Mouse (Mus musculus) induced T-regulatory cell, adult 2 months (primary cell): Measurements from ENCODE around the gene Btbd2.

Experiments
- DNase-seq: peaks from one replicate; pipeline ENCODE4 v3.0.0-alpha.2; 2012; ENCODE audit warnings: low read depth

The Btbd2 gene

GRCm38 (mm10) chr10:80606737-80607350, 50.0 kb downstream of the Btbd2 start:
- DNase-seq, result no peak

- peak; percentile 83 for DNase-seq
Measured at GRCm38 (mm10) chr10:80606306-80606705, 50.6 kb downstream of the Btbd2 start.

DNA sequence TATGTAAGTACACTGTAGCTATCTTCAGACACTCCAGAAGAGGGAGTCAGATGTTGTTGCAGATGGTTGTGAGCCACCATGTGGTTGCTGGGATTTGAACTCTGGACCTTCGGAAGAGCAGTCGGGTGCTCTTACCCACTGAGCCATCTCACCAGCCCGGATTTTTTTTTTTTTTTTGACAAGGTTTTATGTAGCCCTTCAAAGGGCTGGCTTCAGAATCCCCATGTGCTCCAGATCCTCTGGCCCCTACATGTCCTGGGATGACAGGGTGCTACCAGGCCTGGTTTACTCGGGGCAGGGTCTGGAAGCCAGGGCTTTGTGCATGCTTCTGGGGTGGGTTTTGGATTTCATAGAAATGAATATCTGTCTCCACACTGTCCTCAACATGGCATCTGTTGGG, 51.1 kb downstream of the Btbd2 start, which contains the start of gene Gm49322:
Gene Gm49322, plus strand, starts transcription at position 301 of the 400 bp plus-strand sequence.
- peak; percentile 9 for DNase-seq

- peak; percentile 32 for DNase-seq
Measured at GRCm38 (mm10) chr10:80604988-80605387, 51.9 kb downstream of the Btbd2 start.

GRCm38 (mm10) chr10:80604001-80604509, 52.8 kb downstream of the Btbd2 start:
- DNase-seq, result peak; percentile 62

DNA sequence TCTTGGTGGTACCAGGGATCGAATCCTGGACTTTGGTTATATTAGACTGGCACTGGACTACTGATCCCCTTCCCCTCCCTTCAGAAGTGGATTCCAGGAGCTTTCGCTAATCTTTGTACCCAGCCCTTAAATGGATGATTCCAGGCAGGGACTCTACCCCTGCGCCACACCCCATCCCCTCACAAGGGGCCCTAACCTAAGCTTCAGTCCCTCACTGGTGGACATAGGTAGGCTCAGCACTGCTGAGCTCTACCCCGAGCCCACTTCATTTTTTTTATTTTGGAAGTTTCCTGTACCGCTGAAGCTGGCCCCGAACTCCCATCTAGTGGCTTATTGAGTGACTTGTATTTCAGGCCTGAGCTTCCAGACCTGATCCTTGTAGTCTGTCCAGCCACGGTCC, 53.5 kb downstream of the Btbd2 start:
- DNase-seq, result no peak

DNA sequence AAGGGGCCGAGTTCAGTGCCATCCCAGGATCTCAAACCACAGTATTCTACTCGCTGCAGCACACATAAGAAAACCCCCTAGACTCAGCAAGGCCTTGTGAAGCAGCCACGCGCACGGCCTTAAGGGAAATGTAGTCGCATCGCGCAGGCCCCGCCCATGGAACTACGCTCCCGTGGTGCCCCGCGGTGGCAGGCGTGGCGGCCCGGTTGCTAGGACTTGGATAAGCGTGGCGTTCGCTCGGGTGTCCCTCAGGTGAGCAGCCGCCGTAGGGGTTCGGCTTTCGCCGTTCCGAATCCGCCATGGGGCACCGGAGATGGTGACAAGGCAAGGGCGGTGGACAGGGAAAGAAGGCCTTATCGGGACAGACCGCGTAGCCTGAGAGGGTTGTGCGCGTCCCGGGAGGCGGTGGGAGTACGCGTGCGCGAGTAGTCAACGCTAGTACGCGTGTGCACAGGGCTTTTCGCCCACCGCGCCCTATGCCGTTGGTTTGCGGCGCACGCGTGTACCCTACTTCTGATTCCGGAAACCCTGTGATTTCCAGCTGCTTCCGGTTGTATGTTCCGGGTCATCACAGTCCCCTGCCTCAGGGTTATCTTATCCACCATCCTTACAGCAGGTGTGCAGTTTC, 54.1 kb downstream of the Btbd2 start, which contains the start of the genes Scamp4 and Adat3:
Gene Scamp4, plus strand, starts transcription at position 175 of the 628 bp plus-strand sequence.
Gene Adat3, plus strand, starts transcription at position 183 of the 628 bp plus-strand sequence.
- peak; percentile 97 for DNase-seq

DNA sequence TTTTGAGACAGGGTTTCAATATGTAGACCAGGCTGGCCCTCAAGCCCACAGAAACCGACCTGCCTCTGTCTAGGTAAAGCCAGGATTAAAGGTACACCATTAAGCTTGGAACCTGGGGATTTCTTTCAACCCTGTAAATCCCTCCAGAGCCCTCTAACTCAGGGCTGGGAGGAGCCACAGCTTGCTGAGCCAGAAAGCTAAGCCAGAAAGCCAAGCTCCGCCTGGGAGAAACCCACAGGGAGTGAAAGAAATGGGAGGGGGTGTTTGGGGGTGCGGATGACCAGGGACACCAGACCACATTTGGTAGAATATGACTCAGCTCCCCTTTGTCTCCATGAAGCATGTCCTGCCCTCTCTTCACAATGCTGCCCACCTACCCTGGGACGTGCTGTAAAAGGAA, 60.6 kb downstream of the Btbd2 start:
- no peak for DNase-seq
